Mouse (Mus musculus): ENCODE measurements around the gene Rasd1. TPM values are rescaled to one million over a fixed set of nuclear protein-coding genes. Genes with fewer than 3 reads are reported as not detected.

Rasd1 gene
- total RNA-seq (2015) (0.72 and 1.4 TPM in 2 replicates), total RNA-seq (2017) (0.10 TPM in 1 of 2 replicates, not detected in the other)

DNA sequence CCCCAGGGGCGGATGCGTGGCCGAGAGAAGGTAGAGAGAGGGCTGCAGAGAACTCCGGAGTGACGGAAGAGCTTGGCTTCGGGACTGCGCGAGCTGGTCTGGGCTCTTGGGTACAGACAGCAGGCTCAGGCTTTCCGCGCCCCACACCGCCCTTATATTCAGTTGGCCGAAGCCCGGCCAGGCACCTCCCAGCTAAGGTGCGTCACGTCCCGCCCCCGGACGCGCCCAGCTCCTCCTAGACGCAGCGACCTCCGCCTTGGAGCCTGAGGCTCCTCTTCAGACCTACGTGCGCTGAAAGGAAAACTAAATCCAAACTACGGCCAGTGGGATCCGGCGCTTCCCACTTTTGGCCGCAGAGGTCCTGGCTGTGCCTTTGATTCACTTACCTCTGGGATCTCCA lies at the start of gene Rasd1:
Rasd1 (minus strand) TSS at position 127 of the 400 bp plus-strand sequence.
- ATAC-seq (replicated peaks; ENCODE audit: poor library complexity): peak; percentile 84

- ATAC-seq (replicated peaks; ENCODE audit: poor library complexity): no peak
These were observed 46.8 kb upstream of the Rasd1 start for GRCm38 (mm10) chr11:60011516-60011915.

DNA sequence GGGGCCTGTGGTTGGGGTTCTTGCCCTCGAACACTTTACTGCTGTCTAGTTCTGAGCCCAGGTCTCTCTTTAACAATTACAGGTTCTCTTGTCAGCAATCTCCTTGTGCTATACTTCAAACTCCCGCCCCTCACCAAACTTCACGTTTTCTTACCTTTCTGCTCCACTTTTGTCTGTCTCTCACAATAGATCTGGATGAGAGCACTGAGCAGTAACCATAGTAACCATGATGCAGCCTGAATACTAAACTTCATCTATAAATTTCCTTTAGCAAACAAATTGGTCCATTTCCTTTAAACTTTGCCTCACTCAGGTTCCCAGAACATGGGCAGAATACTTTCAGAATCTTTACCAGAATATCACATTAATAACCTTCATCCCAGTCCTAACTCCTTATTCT lies 44.7 kb upstream of the Rasd1 start:
- no peak for ATAC-seq (replicated peaks; ENCODE audit: poor library complexity)

DNA sequence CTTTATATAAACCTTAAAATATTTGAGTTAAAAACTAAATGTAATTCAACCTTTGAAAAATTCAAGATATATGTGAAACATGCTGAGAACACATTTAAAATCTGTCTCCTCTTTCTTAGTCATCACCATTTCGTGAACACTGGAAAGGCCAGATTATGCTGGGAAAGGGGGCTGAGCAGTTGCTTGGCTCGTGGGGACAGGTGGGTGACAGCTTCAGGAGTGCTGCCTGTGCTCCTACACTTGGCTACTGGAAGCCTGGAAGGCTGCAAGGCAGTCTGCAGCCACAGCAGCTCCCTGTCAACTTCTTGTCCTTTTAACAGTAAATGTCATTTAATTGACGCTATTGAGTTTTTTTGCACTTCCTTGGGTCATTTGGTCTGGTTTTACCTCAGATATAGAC lies 41.1 kb upstream of the Rasd1 start:
- no peak for ATAC-seq (replicated peaks; ENCODE audit: poor library complexity)

- ATAC-seq (replicated peaks; ENCODE audit: poor library complexity): no peak
These were observed 40.0 kb upstream of the Rasd1 start for GRCm38 (mm10) chr11:60004716-60005115.

GRCm38 (mm10) chr11:60003811-60004210 lies 39.1 kb upstream of the Rasd1 start:
- no peak for ATAC-seq (replicated peaks; ENCODE audit: poor library complexity)

DNA sequence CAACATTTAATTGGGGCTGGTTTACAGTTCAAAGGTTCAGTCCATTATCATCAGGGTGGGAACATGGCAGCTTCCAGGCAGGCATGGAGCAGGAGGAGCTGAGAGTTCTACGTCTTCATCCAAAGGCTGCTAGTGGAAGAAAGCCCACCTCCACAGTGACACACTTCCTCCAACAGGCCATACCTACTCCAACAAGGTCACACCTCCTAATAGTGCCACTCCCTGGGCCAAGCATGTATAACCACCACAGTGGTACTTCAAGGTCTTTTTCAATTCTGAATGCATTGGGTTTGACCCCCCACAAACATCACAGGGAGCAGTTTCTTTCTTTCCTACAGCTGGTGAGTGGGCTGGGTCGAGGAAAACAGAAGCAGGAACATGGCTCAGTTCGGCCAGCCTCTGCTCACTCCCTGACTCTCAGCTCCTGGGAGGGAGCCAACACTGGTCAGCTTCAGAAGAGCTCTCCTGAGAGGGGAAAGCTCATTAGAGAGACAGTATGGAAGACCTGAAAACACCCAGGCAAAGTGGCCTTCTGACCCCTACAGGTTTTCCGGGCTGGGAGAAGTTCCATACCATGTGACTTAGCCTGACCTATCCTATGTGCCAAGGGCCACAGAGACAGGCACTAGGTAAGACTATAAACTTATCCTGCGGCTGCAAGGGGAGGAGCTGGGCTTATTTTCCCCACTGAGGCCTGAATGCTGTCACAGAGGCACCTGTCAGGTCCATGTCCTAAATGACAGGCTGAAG lies 36.7 kb upstream of the Rasd1 start:
- ATAC-seq (replicated peaks; ENCODE audit: poor library complexity): no peak

DNA sequence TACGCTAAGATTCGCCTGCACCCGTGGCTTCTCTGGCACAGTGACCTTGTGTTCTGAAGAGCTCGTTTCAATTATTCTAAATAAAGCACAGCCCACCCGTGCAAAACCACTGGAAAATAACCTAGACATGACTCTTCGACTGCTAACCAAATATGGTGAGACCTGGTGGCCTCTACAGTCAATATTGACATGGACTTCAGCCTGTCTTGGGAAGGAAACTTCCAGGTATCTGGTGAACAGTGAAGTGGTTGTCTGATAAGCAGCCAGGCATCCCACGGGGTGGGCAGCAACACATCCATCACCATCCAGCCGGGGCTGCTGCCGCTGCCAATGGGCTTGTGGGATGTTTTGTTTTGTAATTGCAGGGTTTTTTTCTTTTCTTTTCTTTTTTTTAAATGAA lies 29.6 kb upstream of the Rasd1 start:
- no peak for ATAC-seq (replicated peaks; ENCODE audit: poor library complexity)

DNA sequence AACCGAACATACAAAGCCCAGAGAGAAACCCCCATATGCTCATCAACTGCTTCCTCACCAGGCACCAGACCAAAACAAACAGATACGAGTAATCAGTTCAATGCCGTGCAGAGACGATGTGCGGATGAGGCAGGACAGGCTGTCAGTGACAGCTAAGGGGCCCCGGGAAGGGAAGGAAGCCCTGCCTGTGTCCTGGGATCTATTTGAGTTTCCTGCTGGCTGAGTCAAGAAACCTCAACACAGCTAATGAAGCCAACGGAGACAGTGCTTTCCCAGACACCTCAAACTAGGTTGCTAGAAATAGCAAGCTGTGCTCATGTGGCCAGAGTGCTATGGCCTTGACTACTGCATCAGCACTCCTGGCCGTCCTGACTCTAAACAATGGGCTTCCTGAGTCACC lies 26.6 kb upstream of the Rasd1 start:
- ATAC-seq (replicated peaks; ENCODE audit: poor library complexity): no peak

DNA sequence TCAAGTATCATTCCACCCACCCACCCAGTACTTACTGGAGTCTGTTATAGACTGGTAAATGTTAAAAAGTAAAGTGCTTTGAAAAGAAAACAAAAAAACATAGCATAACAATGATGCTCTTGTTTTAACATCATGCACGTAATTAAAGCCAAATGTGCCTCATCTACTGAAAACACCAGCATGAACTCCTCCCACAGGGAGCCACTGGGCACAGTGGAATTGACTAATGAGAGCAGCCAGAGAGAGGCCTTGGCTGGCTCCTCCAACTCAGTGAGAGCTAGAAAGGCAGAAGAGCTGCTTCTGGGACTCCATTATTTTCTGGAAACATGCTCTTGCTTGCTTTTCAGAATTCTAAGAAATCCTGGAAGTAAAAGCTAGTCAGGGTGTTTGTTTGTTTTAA lies 24.7 kb upstream of the Rasd1 start:
- no peak for ATAC-seq (replicated peaks; ENCODE audit: poor library complexity)

GRCm38 (mm10) chr11:59977831-59978230 lies 13.1 kb upstream of the Rasd1 start:
- no peak for ATAC-seq (replicated peaks; ENCODE audit: poor library complexity)

- no peak for ATAC-seq (replicated peaks; ENCODE audit: poor library complexity)
These were observed 10.5 kb upstream of the Rasd1 start for GRCm38 (mm10) chr11:59975241-59975640.

DNA sequence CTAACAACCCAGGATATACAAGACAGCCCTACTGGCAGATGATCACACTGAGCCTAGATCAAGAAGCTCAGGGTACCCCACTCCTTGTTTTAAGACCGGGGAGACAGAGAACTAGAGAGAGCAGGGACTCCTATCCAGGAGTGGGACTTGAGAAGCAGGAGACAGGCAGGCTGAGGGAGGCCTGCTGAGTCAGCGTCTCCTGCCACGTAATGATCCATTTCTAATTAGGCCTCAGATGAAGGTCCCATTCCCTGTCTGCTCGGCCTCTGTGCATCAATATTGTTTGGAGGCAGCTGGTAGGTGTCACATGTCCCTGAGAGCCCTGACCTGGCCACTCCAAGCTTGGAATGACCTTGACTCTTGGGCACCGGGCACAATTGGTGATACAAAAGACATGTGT lies 8.6 kb upstream of the Rasd1 start:
- ATAC-seq (replicated peaks; ENCODE audit: poor library complexity): no peak

DNA sequence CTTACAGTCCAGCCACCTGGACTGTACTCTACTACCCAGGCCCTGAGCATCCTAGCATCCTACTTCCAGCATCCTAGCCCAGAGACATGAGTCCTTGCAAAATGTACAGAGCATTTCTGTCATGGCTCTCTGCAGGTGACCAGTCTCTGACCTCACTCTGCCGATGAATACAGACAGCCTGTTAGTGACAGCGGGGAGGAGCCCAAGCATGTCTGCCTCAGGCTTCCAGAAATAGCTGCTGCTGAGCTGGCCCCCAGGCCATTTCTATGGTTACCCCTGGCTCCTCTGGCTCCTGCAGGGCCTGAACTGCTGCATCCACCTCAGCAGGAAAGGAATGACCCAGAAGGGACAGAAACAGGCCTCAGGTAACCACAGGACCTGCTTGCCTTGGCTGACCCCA lies 6.9 kb upstream of the Rasd1 start:
- no peak for ATAC-seq (replicated peaks; ENCODE audit: poor library complexity)

GRCm38 (mm10) chr11:59970780-59971179 lies 6.0 kb upstream of the Rasd1 start:
- ATAC-seq (replicated peaks; ENCODE audit: poor library complexity): no peak

DNA sequence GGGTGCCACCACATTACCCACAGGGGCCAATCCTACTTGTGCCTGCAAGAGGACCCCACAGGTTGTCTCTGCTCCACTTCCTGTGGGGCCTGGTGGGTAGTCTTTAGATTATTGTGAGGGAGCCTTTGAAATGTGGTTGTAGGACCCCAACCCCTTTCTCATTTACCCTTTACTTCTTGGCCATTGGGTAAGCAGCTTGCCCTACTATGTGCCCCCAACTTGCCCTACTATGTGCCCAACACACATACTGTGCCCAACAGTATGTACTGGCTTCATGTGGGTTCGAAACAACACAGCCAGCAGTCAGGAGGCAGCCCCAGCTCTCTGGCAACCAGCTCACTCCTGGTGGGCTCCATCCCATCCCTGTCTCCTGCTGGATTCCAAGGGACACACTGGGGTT lies 3.0 kb upstream of the Rasd1 start:
- ATAC-seq (replicated peaks; ENCODE audit: poor library complexity): no peak

- no peak for ATAC-seq (replicated peaks; ENCODE audit: poor library complexity)
These were observed 1.3 kb upstream of the Rasd1 start for GRCm38 (mm10) chr11:59966102-59966483.

DNA sequence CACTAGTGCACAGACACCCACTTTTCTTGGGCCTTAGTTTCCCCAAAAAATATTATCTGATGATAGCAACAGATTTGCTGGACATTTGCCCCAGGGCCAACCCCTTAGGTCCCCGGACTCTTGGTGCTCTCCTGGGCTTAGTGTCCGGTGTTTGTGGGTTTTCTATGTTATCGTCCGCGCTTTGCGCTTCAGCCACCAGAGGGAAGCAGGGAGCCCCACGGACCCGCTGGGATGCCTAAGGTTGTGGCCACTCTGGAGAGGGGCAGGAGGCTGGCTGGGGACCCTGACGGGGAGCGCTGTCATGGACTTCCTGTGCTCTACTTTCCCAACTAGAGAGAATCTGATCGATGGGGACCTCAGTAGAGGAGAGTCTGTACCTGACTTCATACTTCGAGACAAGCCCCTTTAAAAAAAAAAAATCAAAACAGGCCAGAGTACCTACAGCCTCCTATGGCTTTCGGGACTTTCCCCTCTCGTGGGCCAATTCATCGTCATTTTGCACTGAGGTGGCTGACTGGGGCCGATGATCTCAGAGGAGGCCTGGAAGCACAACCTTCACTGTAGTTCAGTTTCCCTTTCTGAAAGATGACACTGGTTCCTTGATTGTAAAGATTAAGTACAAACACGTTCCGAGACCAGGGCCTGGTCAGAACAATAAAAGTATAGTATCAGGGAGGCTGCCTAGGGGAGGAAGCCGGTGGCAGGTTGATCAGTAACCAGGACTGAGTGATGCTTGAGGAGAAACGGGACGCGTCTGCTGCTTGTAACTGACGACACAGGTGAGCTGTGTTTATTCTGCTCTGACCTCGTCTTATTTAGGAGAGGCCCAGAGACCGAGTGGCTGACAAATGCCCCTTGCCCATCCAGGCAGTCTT lies 720 bp upstream of the Rasd1 start:
- ATAC-seq (replicated peaks; ENCODE audit: poor library complexity): peak; percentile 81

GRCm38 (mm10) chr11:59964163-59964758 lies 483 bp downstream of the Rasd1 start:
- 0 out of 2 replicates have a peak, but pooled peaks have one; percentile 1 for ATAC-seq (replicated peaks; ENCODE audit: poor library complexity)

- no peak for ATAC-seq (replicated peaks; ENCODE audit: poor library complexity)
These were observed 1.2 kb downstream of the Rasd1 start for GRCm38 (mm10) chr11:59963364-59964162.

GRCm38 (mm10) chr11:59962590-59962989 lies 2.2 kb downstream of the Rasd1 start:
- ATAC-seq (replicated peaks; ENCODE audit: poor library complexity): no peak

All from megakaryocyte progenitor cell, adult 5-6 weeks (primary cell).